Mouse (Mus musculus) heart, postnatal 25 days (tissue): ENCODE data around the gene Msi1. TPM values are rescaled to one million over a fixed set of nuclear protein-coding genes. Genes with fewer than 3 reads are reported as not detected.
"Not testable (repeated sequence)": the region's sequence is repeated elsewhere in the genome, so short reads cannot be mapped to it uniquely, and the experiment has no call there.

Experiments used
- DNase-seq: peaks from one replicate; pipeline ENCODE4 v3.0.0; 2022; ENCODE audit warnings: low spot score
- intact Hi-C: fragments of 180-260 bp; cut with DNase I; formaldehyde crosslinking; loops from one replicate; pipeline ENCODE4 v1.15.1; 2025
- total RNA-seq, 2 experiments: library from RNA; stranded (reverse); gene quantifications; 2 replicates each; pipeline ENCODE4 v1.2.3; 2021

Gene Msi1
- total RNA-seq, 2 experiments from 2014 or later: 0.98 to 1.3 TPM

GRCm38 (mm10) chr5:115487353-115487752 is 58.0 kb downstream of the Msi1 start:
- no peak for DNase-seq
- intact Hi-C loops: no loop called here

GRCm38 (mm10) chr5:115487942-115488580 is 58.7 kb downstream of the Msi1 start:
- no peak for DNase-seq
- intact Hi-C loops: no loop called here

GRCm38 (mm10) chr5:115488841-115489698 is 59.7 kb downstream of the Msi1 start:
- intact Hi-C loops: no loop called here
- peak; percentile 75 for DNase-seq

GRCm38 (mm10) chr5:115489699-115490637 is 60.6 kb downstream of the Msi1 start:
- DNase-seq: peak; percentile 80
- intact Hi-C loops: loop anchor here (5.0 kb wide), 1 partner anchor 142 kb away; the partner anchor contains the start of gene Rab35

- intact Hi-C loops: loop anchor here (5.0 kb wide), 1 partner anchor 142 kb away; the partner anchor contains the start of gene Rab35
These were observed 61.2 kb downstream of the Msi1 start for GRCm38 (mm10) chr5:115490638-115491000.

GRCm38 (mm10) chr5:115491076-115491475 is 61.7 kb downstream of the Msi1 start:
- DNase-seq: no peak
- intact Hi-C loops: loop anchor here (5.0 kb wide), 1 partner anchor 141 kb away; the partner anchor contains the start of gene Rab35

More at GRCm38 (mm10) chr5:115490638-115491000, 61.2 kb downstream of the Msi1 start:
- no peak for DNase-seq

- intact Hi-C loops: loop anchor here (5.0 kb wide), 1 partner anchor 140 kb away; the partner anchor contains the start of gene Rab35
- peak; percentile 73 for DNase-seq
These were observed 62.4 kb downstream of the Msi1 start for GRCm38 (mm10) chr5:115491771-115492322.

- intact Hi-C loops: loop anchor here (5.0 kb wide), 1 partner anchor 139 kb away; the partner anchor contains the start of gene Rab35
- no peak for DNase-seq
These were observed 63.4 kb downstream of the Msi1 start for GRCm38 (mm10) chr5:115492711-115493335.

GRCm38 (mm10) chr5:115493441-115493840 is 64.0 kb downstream of the Msi1 start:
- intact Hi-C loops: loop anchor here (5.0 kb wide), 1 partner anchor 139 kb away; the partner anchor contains the start of gene Rab35
- DNase-seq: no peak

- intact Hi-C loops, DNase-seq: not testable (repeated sequence)
These were observed 66.2 kb downstream of the Msi1 start for GRCm38 (mm10) chr5:115495618-115496017.

- intact Hi-C loops: no loop called here
- no peak for DNase-seq
These were observed 67.6 kb downstream of the Msi1 start for GRCm38 (mm10) chr5:115497033-115497432.

- intact Hi-C loops: no loop called here
These were observed 69.2 kb downstream of the Msi1 start for GRCm38 (mm10) chr5:115498307-115499240.

GRCm38 (mm10) chr5:115500383-115500935 is 71.1 kb downstream of the Msi1 start:
- DNase-seq: no peak
- intact Hi-C loops: no loop called here

More at GRCm38 (mm10) chr5:115498307-115499240, 69.2 kb downstream of the Msi1 start:
- no peak for DNase-seq

- DNase-seq: no peak
- intact Hi-C loops: no loop called here
These were observed 73.6 kb downstream of the Msi1 start for GRCm38 (mm10) chr5:115503035-115503434.
